Mouse (Mus musculus): ENCODE measurements around the gene Igsf3. TPM values are rescaled to one million over a fixed set of nuclear protein-coding genes. Genes with fewer than 3 reads are reported as not detected.

The Igsf3 gene
- polyA plus RNA-seq, 1 experiment = 29.1 TPM

GRCm38 (mm10) chr3:101356583-101357553 is 20.0 kb upstream of the Igsf3 start:
- Histone ChIP-seq H3K27me3 (ENCODE audit: control insufficient read depth, insufficient read depth, low read length, poor library complexity, severe bottlenecking) (no peaks in the 10 kb centered on the region), H3K27ac (ENCODE audit: insufficient read depth, low read length) (peak overlapping the region; percentile 59), H3K4me1 (ENCODE audit: control insufficient read depth, insufficient read depth, low read length) (peaks cover 6% of the 10 kb centered on the region), H3K36me3 (ENCODE audit: control insufficient read depth, insufficient read depth, low read length, poor library complexity, severe bottlenecking) (no peaks in the 10 kb centered on the region), H3K9ac (ENCODE audit: low read depth, poor library complexity, severe bottlenecking) (no peak overlapping the region), H3K4me3 (ENCODE audit: low read depth, low read length) (no peak overlapping the region), H3K9me3 (replicated peaks; ENCODE audit: control insufficient read depth, insufficient read depth, low read length, poor library complexity, severe bottlenecking) (no peaks in the 10 kb centered on the region)
- no peak for TF ChIP-seq POLR2A (IDR thresholded peaks at IDR 0.05; ENCODE audit: insufficient read depth, low read length)
- TF ChIP-seq EP300 (IDR thresholded peaks at IDR 0.05; ENCODE audit: insufficient read depth, low read depth, low read length) = no peak
- no peak for TF ChIP-seq CTCF (IDR thresholded peaks at IDR 0.05; ENCODE audit: low read depth, low read length)

GRCm38 (mm10) chr3:101360832-101361231 is 16.1 kb upstream of the Igsf3 start:
- Histone ChIP-seq H3K9me3 (replicated peaks; ENCODE audit: control insufficient read depth, insufficient read depth, low read length, poor library complexity, severe bottlenecking) (no peaks in the 10 kb centered on the region), H3K27ac (ENCODE audit: insufficient read depth, low read length) (no peak overlapping the region), H3K27me3 (ENCODE audit: control insufficient read depth, insufficient read depth, low read length, poor library complexity, severe bottlenecking) (no peaks in the 10 kb centered on the region), H3K4me3 (ENCODE audit: low read depth, low read length) (no peak overlapping the region), H3K4me1 (ENCODE audit: control insufficient read depth, insufficient read depth, low read length) (peaks cover 8% of the 10 kb centered on the region), H3K36me3 (ENCODE audit: control insufficient read depth, insufficient read depth, low read length, poor library complexity, severe bottlenecking) (no peaks in the 10 kb centered on the region), H3K9ac (ENCODE audit: low read depth, poor library complexity, severe bottlenecking) (no peak overlapping the region)
- TF ChIP-seq CTCF (IDR thresholded peaks at IDR 0.05; ENCODE audit: low read depth, low read length) (no peak), POLR2A (IDR thresholded peaks at IDR 0.05; ENCODE audit: insufficient read depth, low read length) (no peak), EP300 (IDR thresholded peaks at IDR 0.05; ENCODE audit: insufficient read depth, low read depth, low read length) (no peak)

- Histone ChIP-seq H3K36me3 (ENCODE audit: control insufficient read depth, insufficient read depth, low read length, poor library complexity, severe bottlenecking) (no peaks in the 10 kb centered on the region), H3K9ac (ENCODE audit: low read depth, poor library complexity, severe bottlenecking) (no peak overlapping the region), H3K27ac (ENCODE audit: insufficient read depth, low read length) (no peak overlapping the region), H3K27me3 (ENCODE audit: control insufficient read depth, insufficient read depth, low read length, poor library complexity, severe bottlenecking) (no peaks in the 10 kb centered on the region), H3K9me3 (replicated peaks; ENCODE audit: control insufficient read depth, insufficient read depth, low read length, poor library complexity, severe bottlenecking) (no peaks in the 10 kb centered on the region), H3K4me1 (ENCODE audit: control insufficient read depth, insufficient read depth, low read length) (peaks cover 6% of the 10 kb centered on the region), H3K4me3 (ENCODE audit: low read depth, low read length) (no peak overlapping the region)
- TF ChIP-seq POLR2A (IDR thresholded peaks at IDR 0.05; ENCODE audit: insufficient read depth, low read length) = no peak
These were observed 14.5 kb upstream of the Igsf3 start for GRCm38 (mm10) chr3:101362391-101362790.

GRCm38 (mm10) chr3:101363574-101363973 is 13.3 kb upstream of the Igsf3 start:
- no peak overlapping the region; the same call in 1 of the 2 replicates for H3K4me3 ChIP-seq (ENCODE audit: low read depth, low read length)
- H3K9me3 ChIP-seq (replicated peaks; ENCODE audit: control insufficient read depth, insufficient read depth, low read length, poor library complexity, severe bottlenecking) = no peaks in the 10 kb centered on the region
- no peak for TF ChIP-seq EP300 (IDR thresholded peaks at IDR 0.05; ENCODE audit: insufficient read depth, low read depth, low read length)
- TF ChIP-seq CTCF (IDR thresholded peaks at IDR 0.05; ENCODE audit: low read depth, low read length) = no peak
- TF ChIP-seq POLR2A (IDR thresholded peaks at IDR 0.05; ENCODE audit: insufficient read depth, low read length) = no peak
- H3K27ac ChIP-seq (ENCODE audit: insufficient read depth, low read length) = no peak overlapping the region
- H3K36me3 ChIP-seq (ENCODE audit: control insufficient read depth, insufficient read depth, low read length, poor library complexity, severe bottlenecking) = no peaks in the 10 kb centered on the region
- H3K4me1 ChIP-seq (ENCODE audit: control insufficient read depth, insufficient read depth, low read length) = peaks cover 4% of the 10 kb centered on the region
- H3K9ac ChIP-seq (ENCODE audit: low read depth, poor library complexity, severe bottlenecking) = no peak overlapping the region
- H3K27me3 ChIP-seq (ENCODE audit: control insufficient read depth, insufficient read depth, low read length, poor library complexity, severe bottlenecking) = no peaks in the 10 kb centered on the region

- Histone ChIP-seq H3K36me3 (ENCODE audit: control insufficient read depth, insufficient read depth, low read length, poor library complexity, severe bottlenecking) (no peaks in the 10 kb centered on the region), H3K9me3 (replicated peaks; ENCODE audit: control insufficient read depth, insufficient read depth, low read length, poor library complexity, severe bottlenecking) (no peaks in the 10 kb centered on the region), H3K27me3 (ENCODE audit: control insufficient read depth, insufficient read depth, low read length, poor library complexity, severe bottlenecking) (no peaks in the 10 kb centered on the region), H3K27ac (ENCODE audit: insufficient read depth, low read length) (no peak overlapping the region), H3K4me3 (ENCODE audit: low read depth, low read length) (no peak overlapping the region), H3K9ac (ENCODE audit: low read depth, poor library complexity, severe bottlenecking) (no peak overlapping the region), H3K4me1 (ENCODE audit: control insufficient read depth, insufficient read depth, low read length) (peaks cover 4% of the 10 kb centered on the region)
- TF ChIP-seq POLR2A (IDR thresholded peaks at IDR 0.05; ENCODE audit: insufficient read depth, low read length) (no peak), CTCF (IDR thresholded peaks at IDR 0.05; ENCODE audit: low read depth, low read length) (no peak), EP300 (IDR thresholded peaks at IDR 0.05; ENCODE audit: insufficient read depth, low read depth, low read length) (no peak)
These were observed 11.7 kb upstream of the Igsf3 start for GRCm38 (mm10) chr3:101365081-101365612.

- Histone ChIP-seq H3K27me3 (ENCODE audit: control insufficient read depth, insufficient read depth, low read length, poor library complexity, severe bottlenecking) (no peaks in the 10 kb centered on the region), H3K9me3 (replicated peaks; ENCODE audit: control insufficient read depth, insufficient read depth, low read length, poor library complexity, severe bottlenecking) (no peaks in the 10 kb centered on the region), H3K9ac (ENCODE audit: low read depth, poor library complexity, severe bottlenecking) (no peak overlapping the region), H3K36me3 (ENCODE audit: control insufficient read depth, insufficient read depth, low read length, poor library complexity, severe bottlenecking) (no peaks in the 10 kb centered on the region), H3K27ac (ENCODE audit: insufficient read depth, low read length) (no peak overlapping the region), H3K4me1 (ENCODE audit: control insufficient read depth, insufficient read depth, low read length) (peaks cover 4% of the 10 kb centered on the region), H3K4me3 (ENCODE audit: low read depth, low read length) (no peak overlapping the region)
- TF ChIP-seq EP300 (IDR thresholded peaks at IDR 0.05; ENCODE audit: insufficient read depth, low read depth, low read length) = no peak
- TF ChIP-seq POLR2A (IDR thresholded peaks at IDR 0.05; ENCODE audit: insufficient read depth, low read length) = no peak
- TF ChIP-seq CTCF (IDR thresholded peaks at IDR 0.05; ENCODE audit: low read depth, low read length) = no peak
These were observed 11.0 kb upstream of the Igsf3 start for GRCm38 (mm10) chr3:101365911-101366310.

Data from ES-Bruce4 (cell line).